Mouse (Mus musculus): ENCODE results near the gene Selenbp1.
"Not testable (repeated sequence)": the region's sequence is repeated elsewhere in the genome, so short reads cannot be mapped to it uniquely, and the experiment has no call there.

DNA sequence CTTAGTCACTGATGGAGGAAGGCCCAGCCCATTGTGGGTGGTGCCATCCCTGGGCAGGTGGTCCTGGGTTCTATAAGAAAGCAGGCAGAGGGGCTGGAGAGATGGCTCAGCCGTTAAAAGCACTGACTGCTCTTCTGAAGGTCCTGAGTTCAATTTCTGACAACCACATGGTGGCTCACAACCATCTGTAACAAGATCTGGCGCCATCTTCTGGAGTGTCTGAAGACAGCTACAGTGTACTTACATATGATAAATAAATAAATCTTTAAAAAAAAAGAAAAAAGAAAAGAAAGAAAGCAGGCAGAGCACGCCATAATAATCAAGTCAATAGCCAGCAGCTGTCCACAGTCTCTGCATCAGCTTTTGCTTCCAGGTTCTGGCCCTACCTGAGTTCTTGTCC is 28.1 kb upstream of the Selenbp1 start:
- peak; percentile 47 for TF ChIP-seq CTCF (IDR thresholded peaks at IDR 0.05; ENCODE audit: low read depth)
- not testable (repeated sequence) for TF ChIP-seq EP300 (IDR thresholded peaks at IDR 0.05; ENCODE audit: low read depth)

All from liver, embryonic 14.5 days (tissue).